21 mouse cellular contexts compared by ENCODE assay signal in genomic region chr13:69260485-69260884, GRCm38 (mm10).
A peak's percentile ranks its signal among the peaks of the same experiment; 100 is the strongest.
DNase-seq lines count a peak whose midpoint lies in the region; ATAC-seq and TF ChIP-seq lines count a peak whose summit lies in the region.
"Had no signal": no experiment of that assay in that cellular context is flagged by ENCODE, and none has a peak within 500 bp of the region (broad histone marks: within the 10 kb centered on the region; RNA-seq: fewer than 3 reads in every experiment).

No protein-coding gene starts in this region.

- no peak overlapping the region for H3K4me2 ChIP-seq in hindbrain, embryonic 11.5 days (replicated peaks; ENCODE audit: low read depth, low read length)
- H3K4me2 ChIP-seq in forebrain, embryonic 13.5 days, result no peak overlapping the region
- no peak overlapping the region for H3K4me2 ChIP-seq in hindbrain, embryonic 14.5 days (replicated peaks)
- H3K4me2 ChIP-seq in midbrain, postnatal 0 days (ENCODE audit: low read depth, low read length, poor library complexity, severe bottlenecking), result no peak overlapping the region
- H3K4me2 ChIP-seq: heart, embryonic 11.5 days; liver, embryonic 15.5 days had no signal

- H3K9me3 ChIP-seq in hindbrain, embryonic 11.5 days (ENCODE audit: control insufficient read depth, low read length), result no peaks in the 10 kb centered on the region
- H3K9me3 ChIP-seq in hindbrain, embryonic 10.5 days, result peaks cover 10% of the 10 kb centered on the region; the same call in 1 of the 2 replicates
- H3K9me3 ChIP-seq in forebrain, embryonic 13.5 days (replicated peaks), result peaks cover 9% of the 10 kb centered on the region
- H3K9me3 ChIP-seq in hindbrain, embryonic 14.5 days (ENCODE audit: control insufficient read depth, low read length), result peaks cover 10% of the 10 kb centered on the region; the same call in 1 of the 2 replicates
- no peaks in the 10 kb centered on the region for H3K9me3 ChIP-seq in midbrain, postnatal 0 days (ENCODE audit: low read length)
- no peaks in the 10 kb centered on the region for H3K9me3 ChIP-seq in heart, embryonic 10.5 days
- H3K9me3 ChIP-seq: liver, embryonic 15.5 days had no signal

- peak; percentile 72; the same call in 1 of the 2 replicates for ATAC-seq in hindbrain, embryonic 11.5 days (ENCODE audit: low FRiP score)
- peak; percentile 85 for ATAC-seq in forebrain, embryonic 13.5 days
- 0 out of 2 replicates have a peak, but pooled peaks have one; percentile 32 for ATAC-seq in hindbrain, embryonic 14.5 days (ENCODE audit: low FRiP score)
- peak; percentile 33; the same call in 1 of the 2 replicates for ATAC-seq in midbrain, postnatal 0 days (ENCODE audit: low FRiP score)
- ATAC-seq: activated CD4-positive, CD25-positive, alpha-beta regulatory T cell, adult 4 months had no signal

- H3K4me1 ChIP-seq in hindbrain, embryonic 11.5 days (replicated peaks; ENCODE audit: control insufficient read depth, insufficient read depth, low read length), result no peaks in the 10 kb centered on the region
- no peaks in the 10 kb centered on the region for H3K4me1 ChIP-seq in hindbrain, embryonic 10.5 days (replicated peaks)
- peaks cover 7% of the 10 kb centered on the region; the same call in 1 of the 2 replicates for H3K4me1 ChIP-seq in forebrain, embryonic 13.5 days
- H3K4me1 ChIP-seq in hindbrain, embryonic 14.5 days (replicated peaks; ENCODE audit: control insufficient read depth, insufficient read depth, low read length), result peaks cover 5% of the 10 kb centered on the region; the same call in 1 of the 2 replicates
- no peaks in the 10 kb centered on the region for H3K4me1 ChIP-seq in midbrain, postnatal 0 days (ENCODE audit: insufficient read depth, low read length)
- H3K4me1 ChIP-seq in heart, embryonic 10.5 days, result no peaks in the 10 kb centered on the region
- H3K4me1 ChIP-seq: liver, embryonic 15.5 days had no signal

- WGBS in hindbrain, embryonic 11.5 days, result 58% methylated on average over 5 of the region's 5 CpGs
- 68% methylated on average over 5 of the region's 5 CpGs for WGBS in hindbrain, embryonic 10.5 days
- 30% methylated on average over 5 of the region's 5 CpGs for WGBS in forebrain, embryonic 13.5 days
- WGBS in hindbrain, embryonic 14.5 days, result 38% methylated on average over 5 of the region's 5 CpGs
- WGBS in midbrain, postnatal 0 days, result 50% methylated on average over 5 of the region's 5 CpGs
- WGBS in heart, embryonic 10.5 days, result 74% methylated on average over 5 of the region's 5 CpGs

- no peak for TF ChIP-seq CTCF in midbrain, postnatal 0 days (IDR thresholded peaks at IDR 0.05)

- no peak for DNase-seq in hindbrain, embryonic 11.5 days (ENCODE audit: low spot score)
- DNase-seq in hindbrain, embryonic 10.5 days (ENCODE audit: low spot score), result no peak
- DNase-seq in hindbrain, embryonic 14.5 days (ENCODE audit: low spot score), result no peak
- no peak for DNase-seq in midbrain, postnatal 0 days (ENCODE audit: low spot score)
- DNase-seq in heart, embryonic 10.5 days (ENCODE audit: low spot score), result no peak
- no peak for DNase-seq in layer of hippocampus, postnatal 10 days (ENCODE audit: low spot score in 2 of 2)
- no peak for DNase-seq in kidney, adult 18-20 months
- DNase-seq: adrenal gland, postnatal 14 days; cerebellum, adult 11-12 months; cerebellum, postnatal 14 days; embryo, embryonic 11 days; gastrocnemius, adult 2 months; heart, postnatal 10 days; kidney, adult 9 months had no signal

- H3K9ac ChIP-seq in hindbrain, embryonic 11.5 days (ENCODE audit: low read depth, low read length), result no peak overlapping the region
- no peak overlapping the region for H3K9ac ChIP-seq in forebrain, embryonic 13.5 days
- H3K9ac ChIP-seq in hindbrain, embryonic 14.5 days, result no peak overlapping the region
- no peak overlapping the region for H3K9ac ChIP-seq in midbrain, postnatal 0 days (replicated peaks; ENCODE audit: low read length, poor library complexity, severe bottlenecking)
- H3K9ac ChIP-seq: liver, embryonic 15.5 days had no signal

- H3K36me3 ChIP-seq in hindbrain, embryonic 11.5 days (ENCODE audit: control insufficient read depth, insufficient read depth, low read length), result no peaks in the 10 kb centered on the region
- no peaks in the 10 kb centered on the region for H3K36me3 ChIP-seq in hindbrain, embryonic 10.5 days
- no peaks in the 10 kb centered on the region for H3K36me3 ChIP-seq in forebrain, embryonic 13.5 days (ENCODE audit: poor library complexity, severe bottlenecking)
- no peaks in the 10 kb centered on the region for H3K36me3 ChIP-seq in hindbrain, embryonic 14.5 days (replicated peaks; ENCODE audit: control insufficient read depth, insufficient read depth)
- H3K36me3 ChIP-seq in midbrain, postnatal 0 days (ENCODE audit: insufficient read depth, low read length), result no peaks in the 10 kb centered on the region
- no peaks in the 10 kb centered on the region for H3K36me3 ChIP-seq in heart, embryonic 10.5 days
- H3K36me3 ChIP-seq: G1E; liver, embryonic 15.5 days had no signal

- no peak overlapping the region for H3K27ac ChIP-seq in hindbrain, embryonic 11.5 days (ENCODE audit: low read depth, low read length)
- no peak overlapping the region for H3K27ac ChIP-seq in hindbrain, embryonic 10.5 days
- H3K27ac ChIP-seq in forebrain, embryonic 13.5 days, result no peak overlapping the region
- no peak overlapping the region for H3K27ac ChIP-seq in hindbrain, embryonic 14.5 days
- no peak overlapping the region for H3K27ac ChIP-seq in midbrain, postnatal 0 days (ENCODE audit: low read depth, low read length)
- H3K27ac ChIP-seq in heart, embryonic 10.5 days, result no peak overlapping the region
- H3K27ac ChIP-seq: gastrocnemius, adult 2 months; liver, embryonic 15.5 days; macrophage; stomach, postnatal 0 days had no signal

- H3K4me3 ChIP-seq in hindbrain, embryonic 11.5 days (ENCODE audit: low read depth, low read length), result no peak overlapping the region
- no peak overlapping the region for H3K4me3 ChIP-seq in hindbrain, embryonic 10.5 days
- H3K4me3 ChIP-seq in forebrain, embryonic 13.5 days, result no peak overlapping the region
- H3K4me3 ChIP-seq in hindbrain, embryonic 14.5 days (replicated peaks; ENCODE audit: low read length), result no peak overlapping the region
- no peak overlapping the region for H3K4me3 ChIP-seq in midbrain, postnatal 0 days (ENCODE audit: low read depth, low read length)
- no peak overlapping the region for H3K4me3 ChIP-seq in heart, embryonic 10.5 days
- H3K4me3 ChIP-seq: gastrocnemius, adult 2 months; liver, embryonic 15.5 days had no signal

- H3K27me3 ChIP-seq in hindbrain, embryonic 11.5 days (ENCODE audit: control insufficient read depth, insufficient read depth, low read length), result no peaks in the 10 kb centered on the region
- no peaks in the 10 kb centered on the region for H3K27me3 ChIP-seq in hindbrain, embryonic 10.5 days (ENCODE audit: insufficient read depth, poor library complexity, severe bottlenecking)
- H3K27me3 ChIP-seq in forebrain, embryonic 13.5 days, result no peaks in the 10 kb centered on the region
- H3K27me3 ChIP-seq in hindbrain, embryonic 14.5 days (ENCODE audit: control insufficient read depth, insufficient read depth, low read length), result no peaks in the 10 kb centered on the region
- H3K27me3 ChIP-seq in midbrain, postnatal 0 days (ENCODE audit: insufficient read depth, low read length), result no peaks in the 10 kb centered on the region
- no peaks in the 10 kb centered on the region for H3K27me3 ChIP-seq in heart, embryonic 10.5 days (ENCODE audit: insufficient read depth, poor library complexity, severe bottlenecking)
- H3K27me3 ChIP-seq: liver, embryonic 15.5 days had no signal

Comparison
In these comparisons a context has a peak if more than half of its experiments do, and no peak if none do; other contexts are left out.
1. ATAC-seq: peak in every context shown above with its lines; median percentile 85 in forebrain, embryonic 13.5 days; 72 in hindbrain, embryonic 11.5 days; 33 in midbrain, postnatal 0 days; 32 in hindbrain, embryonic 14.5 days.